Mouse (Mus musculus): Measurements from ENCODE around the gene Acmsd.

GRCm38 (mm10) chr1:127795087-127795769 is 66.0 kb downstream of the Acmsd start:
- TF ChIP-seq CTCF (IDR thresholded peaks at IDR 0.05; ENCODE audit: borderline replicate concordance, insufficient read depth, low read length): no peak
- TF ChIP-seq POLR2A (IDR thresholded peaks at IDR 0.05; ENCODE audit: low read depth, low read length): no peak

All from embryonic fibroblast, embryonic 13.5 days (primary cell).